Mouse (Mus musculus) heart, embryonic 12.5 days (tissue): ENCODE results near the gene Coa4. TPM values are rescaled to one million over a fixed set of nuclear protein-coding genes. Genes with fewer than 3 reads are reported as not detected.

Source experiments
- ATAC-seq: fragments of 200-750 bp; cut with Nextera tagmentation; 2 replicates; pipeline ENCODE4 v1.8.0; 2017; ENCODE audit warnings: moderate TSS enrichment, moderate library complexity; ENCODE audit not compliant: insufficient number of reproducible peaks, low FRiP score
- H3K27ac ChIP-seq: fragments of 300-500 bp; sonication (generic); 2 replicates; pipeline ENCODE4 v1.5.1; 2016; ENCODE audit warnings: mild to moderate bottlenecking, moderate library complexity; ENCODE audit not compliant: poor library complexity, severe bottlenecking
- H3K27me3 ChIP-seq: fragments of 300-500 bp; sonication (generic); replicated peaks from 2 replicates; pipeline ENCODE4 v1.6.1; 2016; ENCODE audit warnings: mild to moderate bottlenecking, moderate library complexity
- H3K36me3 ChIP-seq: fragments of 300-500 bp; sonication (generic); 2 replicates; pipeline ENCODE4 v1.6.1; 2016; ENCODE audit warnings: mild to moderate bottlenecking, moderate library complexity
- H3K4me1 ChIP-seq: fragments of 300-500 bp; sonication (generic); replicated peaks from 2 replicates; pipeline ENCODE4 v1.6.1; 2016; ENCODE audit warnings: mild to moderate bottlenecking
- H3K4me2 ChIP-seq: fragments of 300-500 bp; sonication (generic); 2 replicates; pipeline ENCODE4 v1.6.1; 2016; ENCODE audit warnings: mild to moderate bottlenecking, moderate library complexity
- H3K4me3 ChIP-seq: fragments of 300-500 bp; sonication (generic); 2 replicates; pipeline ENCODE4 v1.5.1; 2016; ENCODE audit warnings: mild to moderate bottlenecking
- H3K9ac ChIP-seq: fragments of 300-500 bp; sonication (generic); 2 replicates; pipeline ENCODE4 v1.6.1; 2016; ENCODE audit warnings: mild to moderate bottlenecking, moderate library complexity
- H3K9me3 ChIP-seq: fragments of 300-500 bp; sonication (generic); replicated peaks from 2 replicates; pipeline ENCODE4 v1.6.1; 2016; ENCODE audit warnings: mild to moderate bottlenecking, moderate library complexity
- WGBS: fragments of 180-500 bp; shearing (Covaris S2); methylation state at CpG from one replicate; pipeline ENCODE4 v1.1.7; 2016; 5-methylcytosine and 5-hydroxymethylcytosine counted together
- polyA plus RNA-seq: library from polyadenylated mRNA; unstranded; fragments of >200 nt; fragmentation: Nextera tagmentation; extraction: Ambion mirVana; gene quantifications from 2 replicates; pipeline ENCODE4 v1.2.1, GENCODE M21; 2016

The Coa4 gene
- 18.9 and 19.2 TPM in 2 replicates for polyA plus RNA-seq

- peak; percentile 99 for ATAC-seq
- Histone ChIP-seq H3K9ac (peak within 1 kb of the TSS; percentile 81), H3K27me3 (no peaks in the 10 kb centered on the region), H3K36me3 (peaks cover 17% of the 10 kb centered on the region), H3K9me3 (no peaks in the 10 kb centered on the region), H3K4me3 (peak within 1 kb of the TSS; percentile 72), H3K4me2 (peak within 1 kb of the TSS; percentile 72), H3K27ac (peak within 1 kb of the TSS; percentile 81), H3K4me1 (peaks cover 9% of the 10 kb centered on the region)
- under 1% methylated on average over 33 of the region's 33 CpGs for WGBS
These were observed at the start of gene Coa4 for GRCm38 (mm10) chr7:100536804-100537518. TSS of gene Coa4 (plus strand) at chr7:100537071.

DNA sequence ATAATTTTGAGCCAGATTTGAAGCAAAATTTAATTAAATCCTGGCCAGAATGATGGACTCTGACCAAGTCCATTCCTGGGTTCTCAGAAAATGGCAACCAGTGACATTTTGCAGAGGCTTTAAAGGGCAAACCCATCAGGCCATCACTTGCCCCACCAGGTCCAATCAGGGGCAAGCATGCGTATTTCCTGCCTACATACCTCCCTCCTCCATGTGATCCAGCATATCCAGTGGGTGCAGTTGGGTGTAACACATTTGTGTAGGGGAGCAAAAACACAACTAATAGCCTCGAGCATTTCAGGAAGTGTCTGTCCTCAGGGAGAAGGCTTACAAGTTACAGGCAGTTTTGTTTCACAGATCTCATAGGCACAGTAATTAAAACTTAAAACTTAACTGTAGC, 49.6 kb upstream of the Coa4 start:
- H3K27ac ChIP-seq: no peak overlapping the region
- 60% methylated on average over 2 of the region's 2 CpGs for WGBS
- no peak overlapping the region for H3K9ac ChIP-seq
- H3K9me3 ChIP-seq: no peaks in the 10 kb centered on the region
- no peaks in the 10 kb centered on the region for H3K36me3 ChIP-seq
- no peak overlapping the region for H3K4me3 ChIP-seq
- ATAC-seq: no peak
- no peak overlapping the region for H3K4me2 ChIP-seq
- H3K4me1 ChIP-seq: peaks cover 9% of the 10 kb centered on the region
- no peaks in the 10 kb centered on the region for H3K27me3 ChIP-seq

GRCm38 (mm10) chr7:100488474-100489048, 48.3 kb upstream of the Coa4 start:
- Histone ChIP-seq H3K9ac (no peak overlapping the region), H3K4me1 (peaks cover 18% of the 10 kb centered on the region), H3K36me3 (no peaks in the 10 kb centered on the region), H3K4me2 (no peak overlapping the region), H3K9me3 (no peaks in the 10 kb centered on the region), H3K27me3 (no peaks in the 10 kb centered on the region), H3K27ac (no peak overlapping the region), H3K4me3 (no peak overlapping the region)
- no peak for ATAC-seq
- WGBS: 36% methylated on average over 10 of the region's 10 CpGs

- peak overlapping the region; percentile 56 for H3K4me3 ChIP-seq
- H3K36me3 ChIP-seq: peaks cover 14% of the 10 kb centered on the region
- H3K27me3 ChIP-seq: no peaks in the 10 kb centered on the region
- no peaks in the 10 kb centered on the region for H3K9me3 ChIP-seq
- H3K4me2 ChIP-seq: peak overlapping the region; percentile 92
- peak overlapping the region; percentile 68 for H3K9ac ChIP-seq
- H3K27ac ChIP-seq: peak overlapping the region; percentile 79
- WGBS: 2% methylated on average over 36 of the region's 36 CpGs
- peaks cover 51% of the 10 kb centered on the region for H3K4me1 ChIP-seq
- peak; percentile 66 for ATAC-seq
These were observed 44.3 kb upstream of the Coa4 start for GRCm38 (mm10) chr7:100492391-100493116.

DNA sequence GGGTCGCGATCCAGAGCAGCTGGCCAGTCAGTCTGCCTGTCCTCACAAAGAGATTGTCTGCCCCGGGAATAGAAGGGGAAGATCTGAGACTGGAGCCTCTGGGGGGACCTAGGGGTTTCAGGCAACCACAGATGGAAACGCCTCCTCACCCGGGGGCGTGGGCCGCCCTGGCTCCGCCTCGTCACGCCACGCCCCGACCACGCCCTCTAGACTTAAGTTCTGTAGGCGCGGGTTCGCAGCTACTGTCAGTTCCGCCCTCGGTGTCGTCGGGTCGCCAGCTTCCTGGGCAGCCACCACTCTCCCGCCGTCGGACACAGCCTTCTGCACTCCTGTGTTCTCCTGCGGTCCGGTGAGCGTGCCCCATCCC, 43.8 kb upstream of the Coa4 start, which contains the start of gene Ucp2:
Gene Ucp2, plus strand, starts transcription at position 221 of the 367 bp plus-strand sequence.
- H3K27me3 ChIP-seq: no peaks in the 10 kb centered on the region

GRCm38 (mm10) chr7:100493484-100494414, 43.1 kb upstream of the Coa4 start:
- H3K4me1 ChIP-seq: peaks cover 46% of the 10 kb centered on the region
- peak overlapping the region; percentile 92 for H3K4me2 ChIP-seq
- peaks cover 26% of the 10 kb centered on the region for H3K36me3 ChIP-seq
- no peaks in the 10 kb centered on the region for H3K9me3 ChIP-seq
- WGBS: 27% methylated on average over 19 of the region's 19 CpGs
- H3K27ac ChIP-seq: peak overlapping the region; percentile 79
- H3K27me3 ChIP-seq: no peaks in the 10 kb centered on the region
- H3K4me3 ChIP-seq: peak overlapping the region; percentile 56
- peak; percentile 19; the same call in 1 of the 2 replicates for ATAC-seq
- peak overlapping the region; percentile 68 for H3K9ac ChIP-seq

More for the DNA sequence above, 43.8 kb upstream of the Coa4 start, which contains the start of gene Ucp2:
- Histone ChIP-seq H3K27ac (peak within 1 kb of the TSS; percentile 79), H3K36me3 (peaks cover 19% of the 10 kb centered on the region), H3K4me2 (peak within 1 kb of the TSS; percentile 92), H3K9me3 (no peaks in the 10 kb centered on the region), H3K9ac (peak within 1 kb of the TSS; percentile 68), H3K4me1 (peaks cover 51% of the 10 kb centered on the region), H3K4me3 (peak within 1 kb of the TSS; percentile 56)
- WGBS: 0% methylated on average over 27 of the region's 27 CpGs
- peak; percentile 88 for ATAC-seq

DNA sequence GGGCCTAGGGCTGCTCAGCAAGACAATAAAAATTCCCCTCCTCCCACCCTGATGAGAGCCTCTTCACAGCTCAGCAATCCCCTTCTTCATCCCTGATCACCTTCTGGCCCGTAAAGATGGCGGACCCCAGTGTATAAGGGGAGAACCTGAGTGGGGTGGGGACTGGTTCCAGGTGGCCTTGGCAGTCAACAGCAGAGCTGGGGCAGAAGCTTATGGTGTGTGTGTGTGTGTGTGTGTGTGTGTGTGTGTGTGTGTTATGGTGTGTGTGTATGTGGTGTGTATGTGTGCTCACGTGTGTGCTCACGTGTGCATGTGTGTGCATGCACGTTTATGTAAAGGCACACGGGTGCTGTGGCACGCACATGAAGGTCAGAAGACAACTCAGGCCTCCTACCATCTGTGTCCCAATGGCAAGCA, 42.4 kb upstream of the Coa4 start:
- no peak for ATAC-seq
- peaks cover 32% of the 10 kb centered on the region for H3K36me3 ChIP-seq
- peak overlapping the region; percentile 68 for H3K9ac ChIP-seq
- 90% methylated on average over 7 of the region's 7 CpGs for WGBS
- no peaks in the 10 kb centered on the region for H3K9me3 ChIP-seq
- peak overlapping the region; percentile 92 for H3K4me2 ChIP-seq
- peaks cover 45% of the 10 kb centered on the region for H3K4me1 ChIP-seq
- peak overlapping the region; percentile 79 for H3K27ac ChIP-seq
- H3K27me3 ChIP-seq: no peaks in the 10 kb centered on the region
- H3K4me3 ChIP-seq: peak overlapping the region; percentile 56

- ATAC-seq: no peak
- WGBS: 34% methylated on average over 8 of the region's 8 CpGs
- H3K4me1 ChIP-seq: peaks cover 46% of the 10 kb centered on the region
These were observed 41.8 kb upstream of the Coa4 start for GRCm38 (mm10) chr7:100495042-100495441.

DNA sequence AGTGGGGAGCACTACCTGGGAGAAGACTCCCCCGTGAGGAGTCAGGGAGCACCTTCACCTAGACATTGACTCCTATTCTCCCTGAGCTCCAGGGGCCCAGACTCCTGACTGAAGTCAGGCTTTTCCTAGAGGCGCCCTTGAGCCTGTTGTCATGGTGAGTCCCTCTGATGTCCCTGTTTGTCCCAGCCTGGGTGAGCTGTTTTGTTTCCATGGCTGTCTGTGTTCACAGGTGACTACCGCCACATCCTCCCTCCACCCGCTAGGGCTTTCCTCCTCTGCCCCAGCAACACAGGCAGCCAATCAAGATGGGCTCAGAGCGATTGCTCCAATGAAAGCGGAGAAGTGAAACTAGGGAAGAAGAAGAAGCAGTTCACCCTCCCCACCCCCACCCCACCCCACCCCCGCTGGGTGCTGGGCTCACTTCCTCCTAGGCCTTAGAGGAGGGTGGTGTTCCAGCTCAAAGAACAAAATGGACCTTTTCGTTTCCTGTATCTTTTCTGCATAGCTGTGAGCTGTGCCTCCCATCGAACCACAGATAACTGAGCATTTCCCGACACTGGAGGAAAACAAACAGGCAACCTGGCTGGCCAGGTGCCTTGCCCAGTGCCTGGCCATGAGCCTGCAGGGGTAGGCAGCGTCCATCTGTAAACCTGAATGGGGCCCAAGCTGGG, 41.2 kb upstream of the Coa4 start:
- no peaks in the 10 kb centered on the region for H3K27me3 ChIP-seq
- H3K4me3 ChIP-seq: peak overlapping the region; percentile 56
- peak overlapping the region; percentile 79 for H3K27ac ChIP-seq
- peak; percentile 65 for ATAC-seq
- WGBS: 18% methylated on average over 11 of the region's 11 CpGs
- H3K4me1 ChIP-seq: peaks cover 53% of the 10 kb centered on the region
- peaks cover 43% of the 10 kb centered on the region for H3K36me3 ChIP-seq
- peak overlapping the region; percentile 42 for H3K9ac ChIP-seq
- H3K9me3 ChIP-seq: no peaks in the 10 kb centered on the region
- H3K4me2 ChIP-seq: peak overlapping the region; percentile 92

More at GRCm38 (mm10) chr7:100495042-100495441, 41.8 kb upstream of the Coa4 start:
- Histone ChIP-seq H3K27me3 (no peaks in the 10 kb centered on the region), H3K27ac (peak overlapping the region; percentile 79), H3K4me3 (peak overlapping the region; percentile 56), H3K9ac (peak overlapping the region; percentile 5; the same call in 1 of the 2 replicates), H3K36me3 (peaks cover 38% of the 10 kb centered on the region), H3K4me2 (peak overlapping the region; percentile 92), H3K9me3 (no peaks in the 10 kb centered on the region)

DNA sequence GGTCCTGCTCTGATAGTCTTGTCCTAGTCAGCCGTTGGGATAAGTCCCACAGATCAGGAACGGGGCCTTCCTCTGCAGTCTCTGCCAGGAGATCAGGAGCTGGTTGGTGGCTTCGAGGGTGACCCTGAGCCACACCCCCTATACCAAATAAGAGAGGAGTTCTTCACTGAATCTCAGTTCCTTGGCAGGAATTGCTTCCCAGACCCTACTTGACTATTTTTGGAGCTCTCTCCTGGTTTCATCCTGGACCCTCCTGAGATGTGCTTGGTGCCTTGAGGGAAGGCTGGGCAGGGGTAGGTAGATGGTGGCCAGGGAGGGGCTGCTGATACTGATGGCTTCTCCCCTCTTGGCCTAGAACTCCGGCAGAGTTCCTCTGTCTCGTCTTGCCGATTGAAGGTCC, 40.5 kb upstream of the Coa4 start:
- 73% methylated on average over 6 of the region's 6 CpGs for WGBS
- ATAC-seq: no peak
- Histone ChIP-seq H3K27me3 (no peaks in the 10 kb centered on the region), H3K9ac (no peak overlapping the region), H3K4me1 (peaks cover 59% of the 10 kb centered on the region), H3K4me2 (peak overlapping the region; percentile 92), H3K9me3 (no peaks in the 10 kb centered on the region), H3K27ac (no peak overlapping the region), H3K4me3 (no peak overlapping the region), H3K36me3 (peaks cover 43% of the 10 kb centered on the region)
